Mouse (Mus musculus): Measurements from ENCODE around the gene Ssbp4. TPM values are rescaled to one million over a fixed set of nuclear protein-coding genes. Genes with fewer than 3 reads are reported as not detected.

Ssbp4 gene
- polyA plus RNA-seq, 1 experiment from 2014 or later = 173 TPM

Other genes with a start within 250 kb of the Ssbp4 start
- 0.36 and 0.47 TPM in 2 replicates for gene Comp, start 235.3 kb downstream of the Ssbp4 start, polyA plus RNA-seq (2015; fragmentation: Nextera tagmentation; extraction: Ambion mirVana)
- 53.4 and 56.3 TPM in 2 replicates for gene Crtc1, start 169.3 kb downstream of the Ssbp4 start, polyA plus RNA-seq (2015; fragmentation: Nextera tagmentation; extraction: Ambion mirVana)
- 31.0 and 32.4 TPM in 2 replicates for gene Klhl26, start 131.9 kb downstream of the Ssbp4 start, polyA plus RNA-seq (2015; fragmentation: Nextera tagmentation; extraction: Ambion mirVana)
- gene Tmem59l, start 121.5 kb downstream of the Ssbp4 start, polyA plus RNA-seq (2015; fragmentation: Nextera tagmentation; extraction: Ambion mirVana) = 121 and 151 TPM in 2 replicates
- 3.6 and 6.3 TPM in 2 replicates for gene Crlf1, start 115.7 kb downstream of the Ssbp4 start, polyA plus RNA-seq (2015; fragmentation: Nextera tagmentation; extraction: Ambion mirVana)
- gene Rex1bd, start 102.1 kb downstream of the Ssbp4 start, polyA plus RNA-seq (2015; fragmentation: Nextera tagmentation; extraction: Ambion mirVana) = 163 and 185 TPM in 2 replicates
- 584 and 621 TPM in 2 replicates for gene Uba52, start 98.1 kb downstream of the Ssbp4 start, polyA plus RNA-seq (2015; fragmentation: Nextera tagmentation; extraction: Ambion mirVana)
- gene Fkbp8, start 81.1 kb downstream of the Ssbp4 start, polyA plus RNA-seq (2015; fragmentation: Nextera tagmentation; extraction: Ambion mirVana) = 406 and 425 TPM in 2 replicates
- 43.1 and 43.3 TPM in 2 replicates for gene Kxd1, start 80.9 kb downstream of the Ssbp4 start, polyA plus RNA-seq (2015; fragmentation: Nextera tagmentation; extraction: Ambion mirVana)
- gene Ell, start 69.4 kb downstream of the Ssbp4 start, polyA plus RNA-seq (2015; fragmentation: Nextera tagmentation; extraction: Ambion mirVana) = 16.7 and 19.2 TPM in 2 replicates
- 155 and 171 TPM in 2 replicates for gene Isyna1, start 14.5 kb downstream of the Ssbp4 start, polyA plus RNA-seq (2015; fragmentation: Nextera tagmentation; extraction: Ambion mirVana)
- 0.64 and 0.97 TPM in 2 replicates for gene Lrrc25, start 7.3 kb upstream of the Ssbp4 start, polyA plus RNA-seq (2015; fragmentation: Nextera tagmentation; extraction: Ambion mirVana)
- 0.35 and 0.39 TPM in 2 replicates for gene Gdf15, start 23.6 kb upstream of the Ssbp4 start, polyA plus RNA-seq (2015; fragmentation: Nextera tagmentation; extraction: Ambion mirVana)
- 67.2 and 69.7 TPM in 2 replicates for gene Pgpep1, start 51.5 kb upstream of the Ssbp4 start, polyA plus RNA-seq (2015; fragmentation: Nextera tagmentation; extraction: Ambion mirVana)
- gene Lsm4, start 64.4 kb upstream of the Ssbp4 start, polyA plus RNA-seq (2015; fragmentation: Nextera tagmentation; extraction: Ambion mirVana) = 137 and 143 TPM in 2 replicates
- gene Jund, start 90.1 kb upstream of the Ssbp4 start, polyA plus RNA-seq (2015; fragmentation: Nextera tagmentation; extraction: Ambion mirVana) = 60.4 and 67.9 TPM in 2 replicates
- 0.06 TPM in 1 of 2 replicates, not detected in the other for gene Iqcn, start 94.6 kb upstream of the Ssbp4 start, polyA plus RNA-seq (2015; fragmentation: Nextera tagmentation; extraction: Ambion mirVana)
- not detected in 2 replicates for gene Gm3336, start 109.7 kb upstream of the Ssbp4 start, polyA plus RNA-seq (2015; fragmentation: Nextera tagmentation; extraction: Ambion mirVana)
- 0.11 and 0.23 TPM in 2 replicates for gene Pde4c, start 114.8 kb upstream of the Ssbp4 start, polyA plus RNA-seq (2015; fragmentation: Nextera tagmentation; extraction: Ambion mirVana)
- 477 and 573 TPM in 2 replicates for gene Rab3a, start 145.8 kb upstream of the Ssbp4 start, polyA plus RNA-seq (2015; fragmentation: Nextera tagmentation; extraction: Ambion mirVana)
- 34.8 and 35.7 TPM in 2 replicates for gene Mpv17l2, start 152.1 kb upstream of the Ssbp4 start, polyA plus RNA-seq (2015; fragmentation: Nextera tagmentation; extraction: Ambion mirVana)
- 107 and 112 TPM in 2 replicates for gene Pik3r2, start 167.8 kb upstream of the Ssbp4 start, polyA plus RNA-seq (2015; fragmentation: Nextera tagmentation; extraction: Ambion mirVana)
- gene Mast3, start 196.2 kb upstream of the Ssbp4 start, polyA plus RNA-seq (2015; fragmentation: Nextera tagmentation; extraction: Ambion mirVana) = 21.1 and 23.2 TPM in 2 replicates
- gene Il12rb1, start 199.6 kb upstream of the Ssbp4 start, polyA plus RNA-seq (2015; fragmentation: Nextera tagmentation; extraction: Ambion mirVana) = 0.08 and 0.19 TPM in 2 replicates
- 6.7 and 8.1 TPM in 2 replicates for gene Arrdc2, start 230.8 kb upstream of the Ssbp4 start, polyA plus RNA-seq (2015; fragmentation: Nextera tagmentation; extraction: Ambion mirVana)

Measured in midbrain, embryonic 16.5 days (tissue).